Mouse (Mus musculus) granulocyte monocyte progenitor cell, adult 5-6 weeks (primary cell): ENCODE results near the gene Sesn1. TPM values are rescaled to one million over a fixed set of nuclear protein-coding genes. Genes with fewer than 3 reads are reported as not detected.
"Not testable (repeated sequence)": the region's sequence is repeated elsewhere in the genome, so short reads cannot be mapped to it uniquely, and the experiment has no call there.

Experiments used
- ATAC-seq: replicated peaks from 2 replicates; pipeline ENCODE4 v1.8.0; 2016; ENCODE audit warnings: mild to moderate bottlenecking, moderate TSS enrichment, inconsistent platforms; ENCODE audit not compliant: poor library complexity, severe bottlenecking
- total RNA-seq, 2 experiments: library from RNA; stranded (forward) in 1 of 2; stranded (reverse) in 1 of 2; fragments of 200-712, 200-1000 nt in 1 of 2; fragments of >200 nt in 1 of 2; fragmentation: Nextera tagmentation in 1 of 2; gene quantifications; 2 replicates each; pipeline ENCODE4 v1.2.3; 2014 to 2017

Sesn1 gene
- 30.8 and 31.3 TPM in 2 replicates for total RNA-seq (2014; fragmentation: Nextera tagmentation)
- 21.9 and 24.0 TPM in 2 replicates for total RNA-seq (2017)

GRCm38 (mm10) chr10:41809771-41810563 lies at the start of gene Sesn1, which contains the start of gene Cep57l1:
TSS of gene Sesn1 (plus strand) at chr10:41809935.
TSS of gene Cep57l1 (minus strand) at chr10:41809871.
- ATAC-seq = peak; percentile 78

- ATAC-seq = no peak
Measured at GRCm38 (mm10) chr10:41760866-41761265, 48.9 kb upstream of the Sesn1 start.

GRCm38 (mm10) chr10:41763741-41764385 lies 45.9 kb upstream of the Sesn1 start:
- ATAC-seq = no peak

GRCm38 (mm10) chr10:41765586-41765985 lies 44.1 kb upstream of the Sesn1 start:
- ATAC-seq = no peak

- ATAC-seq = no peak
Measured at GRCm38 (mm10) chr10:41766280-41766679, 43.5 kb upstream of the Sesn1 start.

GRCm38 (mm10) chr10:41767254-41767653 lies 42.5 kb upstream of the Sesn1 start:
- ATAC-seq = no peak

GRCm38 (mm10) chr10:41792375-41792774 lies 17.4 kb upstream of the Sesn1 start:
- no peak for ATAC-seq

- ATAC-seq = no peak
Measured at GRCm38 (mm10) chr10:41797253-41797652, 12.5 kb upstream of the Sesn1 start.

GRCm38 (mm10) chr10:41803467-41803866 lies 6.3 kb upstream of the Sesn1 start:
- ATAC-seq = no peak

- ATAC-seq = no peak
Measured at GRCm38 (mm10) chr10:41804711-41805110, 5.0 kb upstream of the Sesn1 start.

- no peak for ATAC-seq
Measured at GRCm38 (mm10) chr10:41805729-41806355, 3.9 kb upstream of the Sesn1 start.

- peak; percentile 71 for ATAC-seq
Measured at GRCm38 (mm10) chr10:41809080-41809770, 510 bp upstream of the Sesn1 start.

- no peak; the same call in 1 of the 2 replicates for ATAC-seq
Measured at GRCm38 (mm10) chr10:41810564-41811455, 1.1 kb downstream of the Sesn1 start.

GRCm38 (mm10) chr10:41812566-41812965 lies 2.8 kb downstream of the Sesn1 start:
- no peak for ATAC-seq

GRCm38 (mm10) chr10:41814305-41814853 lies 4.6 kb downstream of the Sesn1 start:
- ATAC-seq = no peak

GRCm38 (mm10) chr10:41816516-41816915 lies 6.8 kb downstream of the Sesn1 start:
- no peak for ATAC-seq

GRCm38 (mm10) chr10:41818036-41818732 lies 8.4 kb downstream of the Sesn1 start:
- ATAC-seq = no peak

- ATAC-seq = not testable (repeated sequence)
Measured at GRCm38 (mm10) chr10:41818733-41819070, 9.0 kb downstream of the Sesn1 start.

GRCm38 (mm10) chr10:41819307-41819706 lies 9.6 kb downstream of the Sesn1 start:
- no peak for ATAC-seq
